Mouse (Mus musculus): ENCODE measurements at regions not wholly inside any gene's neighbourhood (a gene's known extent, or its start where the extent isn't known, plus 50 kb on each side); places are given as distances from the start of the nearest gene placed in this dataset.
A peak's percentile ranks its signal among the peaks of the same experiment; 100 is the strongest.

- Histone ChIP-seq H3K27me3 (no peaks in the 10 kb centered on the region), H3K4me3 (no peak overlapping the region), H3K27ac (no peak overlapping the region), H3K9me3 (no peaks in the 10 kb centered on the region), H3K4me2 (replicated peaks) (no peak overlapping the region), H3K4me1 (no peaks in the 10 kb centered on the region), H3K9ac (no peak overlapping the region), H3K36me3 (no peaks in the 10 kb centered on the region)
- WGBS: 70% methylated on average over 6 of the region's 6 CpGs
- peak; percentile 77 for ATAC-seq (ENCODE audit: low FRiP score, low read depth)
Observed at GRCm38 (mm10) chr8:100942680-100943427, 1526.6 kb upstream of the Cdh8 start.

- no peaks in the 10 kb centered on the region for H3K4me1 ChIP-seq
- no peak overlapping the region for H3K4me3 ChIP-seq
- H3K27me3 ChIP-seq: no peaks in the 10 kb centered on the region
- H3K36me3 ChIP-seq: no peaks in the 10 kb centered on the region
- H3K9me3 ChIP-seq: no peaks in the 10 kb centered on the region
- H3K27ac ChIP-seq: no peak overlapping the region
- ATAC-seq (ENCODE audit: low FRiP score, low read depth): no peak
- no peak overlapping the region for H3K9ac ChIP-seq
- H3K4me2 ChIP-seq (replicated peaks): no peak overlapping the region
- WGBS: 44% methylated on average over 4 of the region's 4 CpGs
Observed at GRCm38 (mm10) chr8:100939533-100939932, 1523.3 kb upstream of the Cdh8 start.

- H3K4me2 ChIP-seq (replicated peaks): no peak overlapping the region
- ATAC-seq (ENCODE audit: low FRiP score, low read depth): no peak
- no peak overlapping the region for H3K27ac ChIP-seq
- WGBS: 42% methylated on average over 3 of the region's 3 CpGs
- no peaks in the 10 kb centered on the region for H3K27me3 ChIP-seq
- no peaks in the 10 kb centered on the region for H3K4me1 ChIP-seq
- H3K9me3 ChIP-seq: no peaks in the 10 kb centered on the region
- H3K9ac ChIP-seq: no peak overlapping the region
- H3K36me3 ChIP-seq: no peaks in the 10 kb centered on the region
- no peak overlapping the region for H3K4me3 ChIP-seq
Observed at GRCm38 (mm10) chr8:100890307-100890706, 1474.0 kb upstream of the Cdh8 start.

GRCm38 (mm10) chr8:100865624-100866023 lies 1449.4 kb upstream of the Cdh8 start:
- H3K36me3 ChIP-seq: no peaks in the 10 kb centered on the region
- no peaks in the 10 kb centered on the region for H3K9me3 ChIP-seq
- H3K27ac ChIP-seq: no peak overlapping the region
- H3K4me2 ChIP-seq (replicated peaks): no peak overlapping the region; the same call in 1 of the 2 replicates
- WGBS: 51% methylated on average over 6 of the region's 6 CpGs
- no peak overlapping the region for H3K9ac ChIP-seq
- H3K27me3 ChIP-seq: no peaks in the 10 kb centered on the region
- no peaks in the 10 kb centered on the region for H3K4me1 ChIP-seq
- H3K4me3 ChIP-seq: no peak overlapping the region
- no peak for ATAC-seq (ENCODE audit: low FRiP score, low read depth)

- no peak for ATAC-seq (ENCODE audit: low FRiP score, low read depth)
- no peak overlapping the region for H3K4me2 ChIP-seq (replicated peaks)
- no peak overlapping the region for H3K9ac ChIP-seq
- H3K27me3 ChIP-seq: no peaks in the 10 kb centered on the region
- H3K36me3 ChIP-seq: no peaks in the 10 kb centered on the region
- no peak overlapping the region for H3K27ac ChIP-seq
- H3K4me3 ChIP-seq: no peak overlapping the region
- no peaks in the 10 kb centered on the region for H3K4me1 ChIP-seq
- 44% methylated on average over 2 of the region's 2 CpGs for WGBS
- H3K9me3 ChIP-seq: no peaks in the 10 kb centered on the region
Observed at GRCm38 (mm10) chr8:100850822-100851437, 1434.7 kb upstream of the Cdh8 start.
